Mouse (Mus musculus): Measurements from ENCODE around the gene Amz2.

The Amz2 gene

DNA sequence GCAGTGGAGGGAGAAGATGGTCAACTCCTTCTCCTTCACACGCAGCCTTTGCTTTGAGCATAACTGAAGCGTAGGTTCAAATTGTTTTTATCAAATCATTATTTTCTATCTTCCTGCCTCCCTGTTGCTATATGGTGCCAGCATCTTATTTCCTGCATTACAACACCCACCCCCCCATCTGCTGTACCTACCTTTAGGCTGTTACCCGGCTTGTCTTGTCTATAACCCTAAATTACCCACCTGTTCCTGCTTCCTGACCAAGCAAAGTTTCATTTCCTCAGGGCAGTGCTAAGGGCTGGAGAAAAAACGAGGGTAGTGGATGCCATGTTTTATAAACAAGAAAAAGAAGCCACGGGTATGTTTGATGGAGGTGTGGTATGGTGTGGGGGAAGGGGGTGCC lies 4.5 kb upstream of the Amz2 start:
- 83% methylated on average over 5 of the region's 5 CpGs for WGBS

DNA sequence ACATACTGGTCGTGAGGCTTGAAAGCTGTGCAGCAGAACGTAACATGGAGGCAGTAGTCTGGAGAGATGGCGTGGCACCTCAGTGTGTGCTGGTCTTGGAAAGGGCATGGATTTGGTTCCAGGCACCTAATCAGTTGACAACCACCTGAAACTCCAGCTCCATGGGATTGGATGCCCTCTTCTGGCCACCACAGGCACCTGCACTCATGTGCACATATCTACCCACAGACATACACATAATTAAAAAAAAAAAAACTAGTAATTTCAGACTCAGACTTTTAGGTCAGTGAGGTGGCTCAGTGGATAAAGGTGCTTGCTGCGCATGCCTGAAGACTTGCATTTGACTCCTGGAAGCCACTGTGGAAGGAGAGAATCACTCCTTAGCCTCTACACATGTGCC lies 3.5 kb upstream of the Amz2 start:
- 100% methylated on average over 4 of the region's 4 CpGs for WGBS

DNA sequence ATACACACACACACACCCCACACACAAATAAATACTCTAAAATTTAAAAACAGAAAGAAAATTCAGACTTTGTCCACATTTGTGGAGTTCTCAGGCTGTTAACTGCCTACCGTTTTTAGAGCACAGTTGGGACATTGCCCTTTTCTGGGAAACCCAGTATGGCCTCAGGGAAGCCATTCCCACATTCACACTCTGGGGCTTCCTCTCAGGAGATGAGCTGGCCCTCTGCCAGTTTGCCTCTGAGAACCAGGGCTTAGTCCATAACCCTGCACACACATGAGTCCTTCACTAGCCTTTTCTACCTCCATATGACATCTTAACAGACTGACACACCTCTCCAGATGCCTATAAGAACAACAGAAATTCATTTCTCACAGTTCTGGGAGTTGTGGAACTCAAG lies 2.5 kb upstream of the Amz2 start:
- 38% methylated on average over 1 of the region's 1 CpGs for WGBS

DNA sequence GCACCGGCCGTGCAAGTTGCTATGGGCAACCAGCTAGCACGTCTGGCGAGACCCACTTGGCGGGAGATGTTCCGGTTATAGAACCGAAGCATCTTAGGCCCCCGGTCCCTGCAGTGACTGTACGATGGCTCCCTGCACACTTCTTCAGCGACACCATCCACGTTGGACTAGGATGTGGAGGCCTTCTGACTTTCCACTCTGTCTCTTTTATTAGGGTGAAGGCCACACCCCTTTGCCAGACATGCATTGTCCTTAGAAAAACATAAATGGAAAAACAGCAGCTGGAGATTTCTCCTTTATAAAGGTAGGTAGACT lies 483 bp downstream of the Amz2 start:
- 2% methylated on average over 11 of the region's 11 CpGs for WGBS

DNA sequence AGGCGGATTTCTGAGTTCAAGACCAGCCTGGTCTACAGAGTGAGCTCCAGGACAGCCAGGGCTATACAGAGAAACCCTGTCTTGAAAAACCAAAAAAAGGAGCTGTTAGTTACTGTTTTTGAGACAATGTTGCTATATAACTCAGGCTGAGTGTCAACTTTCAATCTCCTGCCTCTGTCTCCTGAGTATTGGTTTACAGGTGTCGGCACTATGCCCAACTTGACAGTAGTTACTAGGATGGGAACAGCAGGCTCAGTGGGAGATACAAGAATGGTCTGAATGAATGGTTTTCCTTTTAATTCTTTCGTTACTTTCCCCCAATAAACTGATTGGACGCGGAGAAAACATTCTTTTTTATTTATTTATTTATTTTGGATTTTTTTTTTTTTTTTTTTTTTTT lies 1.6 kb downstream of the Amz2 start:
- WGBS: 99% methylated on average over 5 of the region's 5 CpGs

DNA sequence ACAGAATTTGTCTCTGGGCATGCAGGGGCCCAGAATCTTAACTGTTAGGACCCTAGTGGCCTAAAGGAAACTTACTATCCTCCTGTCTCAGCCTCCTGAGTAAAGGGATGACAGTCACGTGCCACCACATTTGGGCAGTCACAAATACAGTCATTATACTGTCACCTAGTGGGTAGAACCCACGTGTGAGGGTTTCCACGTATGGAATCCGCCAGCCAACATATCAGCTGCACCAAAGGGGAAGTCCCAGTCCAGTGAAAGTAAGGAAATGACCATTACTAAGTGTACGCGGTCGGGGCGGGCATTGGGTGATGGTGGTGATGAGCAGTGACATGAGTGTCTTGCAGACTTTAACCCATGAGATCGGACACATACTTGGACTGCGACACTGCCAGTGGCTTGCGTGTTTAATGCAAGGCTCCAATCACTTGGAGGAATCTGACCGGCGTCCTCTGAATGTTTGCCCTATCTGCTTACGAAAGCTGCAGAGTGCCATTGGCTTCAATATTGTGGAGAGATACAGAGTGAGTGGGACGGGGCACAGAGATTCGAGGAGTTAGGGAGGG lies 8.6 kb downstream of the Amz2 start:
- WGBS: 91% methylated on average over 16 of the region's 16 CpGs

DNA sequence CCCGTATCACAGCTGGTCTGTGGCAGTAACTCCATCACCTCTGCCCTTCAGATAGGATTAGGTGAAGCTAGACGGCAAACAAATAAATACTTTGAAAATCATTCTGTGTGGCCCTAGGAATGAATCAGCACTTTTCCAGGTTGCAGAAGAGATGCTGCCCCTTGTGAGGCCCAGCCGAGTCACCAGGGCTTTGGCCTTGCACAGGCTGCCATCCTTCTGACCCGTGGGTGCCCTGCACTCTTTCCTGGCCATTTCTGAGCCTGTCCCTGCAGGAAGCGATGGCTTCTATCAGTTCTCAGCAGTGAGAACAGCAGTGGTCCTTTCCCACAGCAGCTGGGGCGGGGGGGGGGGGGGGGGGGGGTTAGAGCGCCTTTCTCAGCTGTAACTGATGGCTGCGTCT lies 11.1 kb downstream of the Amz2 start:
- 69% methylated on average over 8 of the region's 8 CpGs for WGBS

DNA sequence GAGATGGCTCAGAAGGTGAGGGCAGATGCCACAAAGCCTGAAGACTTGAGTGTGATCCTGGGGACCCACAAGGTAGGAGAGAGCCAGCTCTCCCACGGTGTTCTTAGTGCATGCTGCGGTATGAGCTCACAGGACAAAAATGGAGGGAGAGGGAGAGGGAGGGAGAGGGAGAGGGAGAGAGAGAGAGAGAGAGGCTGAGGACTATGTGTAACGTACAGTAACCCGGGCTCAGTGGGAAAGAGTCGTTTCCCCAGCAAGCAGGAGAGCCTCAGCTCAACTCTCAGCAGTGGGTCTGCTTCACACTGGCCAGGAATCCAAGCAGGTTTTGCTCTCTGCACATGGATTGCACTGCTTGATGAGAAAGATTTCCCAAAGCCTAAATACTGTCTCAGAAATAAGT lies 13.5 kb downstream of the Amz2 start:
- 21% methylated on average over 5 of the region's 5 CpGs for WGBS

DNA sequence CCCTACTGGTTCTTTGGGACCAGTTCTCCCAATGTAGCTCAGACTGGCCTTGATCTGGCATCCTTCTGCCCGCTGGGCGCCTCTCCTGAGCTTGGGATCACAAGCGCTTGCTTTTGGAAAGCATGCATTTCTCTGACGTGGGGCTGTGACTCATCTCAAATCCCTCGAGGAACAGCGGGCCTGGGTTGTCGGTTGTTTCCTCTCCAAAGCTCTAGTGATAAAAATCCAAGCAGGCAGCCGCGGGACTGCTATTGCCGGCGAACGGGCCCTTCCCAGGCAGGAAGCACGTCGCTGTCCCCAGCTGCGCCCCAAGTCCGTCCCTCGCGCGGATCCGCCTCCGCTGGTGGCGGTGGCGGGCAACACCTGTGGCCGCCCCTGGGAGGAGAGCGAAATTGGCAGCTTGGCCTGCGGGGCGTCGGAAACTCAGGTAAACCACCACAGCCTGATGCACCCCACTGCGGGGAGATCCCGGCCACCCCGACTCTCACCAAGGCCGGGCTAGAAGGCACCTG lies 14.1 kb downstream of the Amz2 start:
- 2% methylated on average over 32 of the region's 32 CpGs for WGBS

DNA sequence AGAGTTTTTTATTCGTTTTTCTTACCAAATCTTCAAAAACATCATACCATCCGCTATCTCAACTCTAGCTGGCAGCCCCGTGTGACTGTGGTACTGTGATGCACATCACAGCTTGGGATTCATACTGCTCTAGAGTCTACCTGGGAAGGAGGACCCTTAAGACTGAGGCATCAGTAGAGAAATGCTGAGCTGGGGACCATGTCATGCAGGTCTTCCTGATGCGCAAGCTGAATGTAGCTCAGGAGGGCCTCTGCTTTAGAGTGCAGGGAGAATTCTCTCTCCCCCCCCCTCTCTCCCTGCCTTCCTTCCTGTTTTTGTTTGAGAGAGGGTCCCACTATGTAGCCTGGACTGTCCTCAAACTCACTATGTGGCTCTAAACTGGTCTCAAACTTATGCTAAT lies 14.9 kb downstream of the Amz2 start:
- 75% methylated on average over 4 of the region's 4 CpGs for WGBS

DNA sequence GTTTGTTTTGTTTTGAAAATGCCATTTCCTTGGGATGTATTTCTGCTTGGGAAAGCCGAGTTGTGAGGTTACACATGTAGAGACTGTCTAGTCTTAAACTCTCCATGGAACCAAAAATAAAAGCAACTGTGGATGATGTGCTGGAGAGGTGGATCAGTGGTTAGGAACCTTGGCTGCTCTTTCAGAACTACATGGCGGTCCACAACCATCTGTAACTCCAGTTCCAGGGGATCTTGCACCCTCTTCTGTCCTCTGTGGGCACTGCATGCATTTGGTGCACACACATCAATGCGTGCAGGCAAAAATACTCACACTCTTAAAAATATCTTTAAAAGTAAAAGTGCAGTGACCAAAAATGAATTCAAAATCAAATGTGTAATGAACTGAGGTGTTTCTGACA lies 15.4 kb downstream of the Amz2 start:
- 63% methylated on average over 3 of the region's 3 CpGs for WGBS

DNA sequence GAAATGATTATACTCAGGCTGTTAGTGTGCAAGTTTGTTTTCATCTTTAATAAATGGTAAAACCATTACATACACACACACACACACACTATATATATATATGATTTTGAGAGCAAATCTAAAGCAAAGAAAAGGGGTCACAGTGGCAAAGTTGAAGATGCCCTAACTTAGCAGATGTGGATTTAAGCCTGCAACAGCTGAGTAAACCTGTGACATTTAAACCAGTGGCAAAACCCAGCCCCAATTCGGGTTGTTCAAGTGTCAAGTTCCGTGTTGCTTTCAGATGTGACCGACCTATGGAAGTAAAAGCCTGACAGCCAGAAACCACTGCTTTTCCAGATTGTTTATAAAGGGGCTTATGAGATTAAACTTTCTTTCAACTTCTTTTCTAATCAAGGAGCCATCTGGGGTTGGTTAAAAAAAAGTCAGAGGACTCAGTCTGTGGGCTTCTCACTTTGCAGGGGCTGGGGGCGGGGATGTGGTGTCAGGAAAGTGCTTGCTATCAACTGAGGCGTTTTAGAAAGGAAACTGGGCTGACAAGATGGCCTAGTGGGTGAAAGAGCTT lies 16.5 kb downstream of the Amz2 start:
- 75% methylated on average over 5 of the region's 5 CpGs for WGBS

DNA sequence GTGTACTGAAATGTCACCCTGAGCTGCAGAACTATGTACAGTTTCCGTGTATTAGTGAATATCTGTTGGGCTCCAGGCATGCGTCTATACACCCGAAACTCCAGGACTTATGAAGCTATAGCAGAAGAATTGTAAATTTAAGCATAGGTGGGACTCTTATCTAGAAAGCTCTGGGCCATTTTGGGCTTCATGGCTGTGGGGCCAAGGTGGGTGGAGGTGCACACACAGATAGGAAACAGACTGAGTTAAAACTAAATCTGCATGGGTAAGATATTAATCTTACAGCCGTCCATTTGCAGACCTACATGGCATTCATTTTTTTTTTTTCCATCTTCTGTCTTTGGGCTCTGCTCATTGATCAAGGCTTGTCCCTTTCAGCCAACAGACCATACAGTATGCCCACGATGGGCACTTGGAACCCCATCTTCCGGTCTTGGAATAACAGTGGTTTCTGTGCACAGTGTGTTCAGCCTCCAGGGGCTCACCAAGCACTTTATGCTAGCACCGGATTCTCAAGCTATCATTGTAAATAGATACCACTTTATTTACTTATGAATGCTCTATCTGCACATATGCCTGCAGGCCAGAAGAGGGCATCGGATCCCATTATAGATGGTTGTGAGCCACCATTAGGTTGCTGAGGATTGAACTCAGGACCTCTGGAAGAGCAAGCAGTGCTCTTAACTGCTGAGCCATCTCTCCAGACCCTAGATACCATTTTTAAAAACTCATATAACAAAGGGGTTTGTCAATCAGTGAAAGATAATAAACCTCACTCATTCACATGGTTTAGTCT lies 17.9 kb downstream of the Amz2 start:
- WGBS: 93% methylated on average over 8 of the region's 8 CpGs

DNA sequence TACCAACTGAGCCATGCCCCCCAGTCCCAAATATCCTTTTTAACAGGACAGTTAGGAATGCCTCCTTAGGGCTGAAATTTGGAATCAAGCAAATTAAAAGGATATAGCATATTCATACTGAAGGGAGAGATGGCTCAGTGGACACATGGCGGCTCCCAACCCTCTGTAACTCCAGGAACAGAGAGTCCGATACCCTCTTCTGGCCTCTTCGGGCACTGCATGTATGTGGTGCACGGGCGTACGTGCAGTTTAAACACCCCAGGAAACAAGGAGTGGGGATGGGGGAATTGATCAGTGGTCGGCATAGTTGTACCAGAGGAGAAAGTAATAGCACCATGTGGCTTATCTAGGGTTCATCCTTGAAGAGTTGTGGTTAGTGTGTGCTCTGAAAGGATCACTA lies 18.9 kb downstream of the Amz2 start:
- 62% methylated on average over 7 of the region's 7 CpGs for WGBS

DNA sequence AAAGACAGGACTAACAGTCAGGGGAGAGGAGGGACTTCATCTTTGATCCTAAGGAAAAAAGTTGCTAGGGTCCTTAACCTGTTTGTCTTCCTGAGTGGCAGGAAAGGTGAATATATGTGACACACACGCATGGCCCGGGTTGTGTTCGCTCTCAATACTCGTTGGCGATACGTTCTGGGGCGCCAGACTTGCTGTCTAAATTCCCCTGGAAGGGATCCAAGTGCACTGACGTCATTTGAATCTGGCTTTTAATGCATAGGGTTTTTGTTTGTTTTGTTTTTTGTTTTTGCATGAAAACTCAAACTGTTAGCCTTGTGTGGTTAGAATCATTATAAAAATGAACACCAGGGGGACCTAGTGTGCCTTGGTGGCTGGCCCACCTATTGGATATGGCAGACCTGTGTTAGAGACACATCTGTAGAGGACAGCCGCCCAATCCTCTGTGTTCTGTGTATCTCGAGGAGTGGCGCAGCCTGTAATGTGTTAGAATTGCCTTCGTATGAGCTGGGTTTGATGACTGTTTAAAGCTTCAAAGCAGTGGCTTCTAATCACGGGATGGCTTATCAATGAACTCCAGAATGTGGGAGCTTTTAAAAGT lies 19.8 kb downstream of the Amz2 start:
- 35% methylated on average over 13 of the region's 13 CpGs for WGBS

DNA sequence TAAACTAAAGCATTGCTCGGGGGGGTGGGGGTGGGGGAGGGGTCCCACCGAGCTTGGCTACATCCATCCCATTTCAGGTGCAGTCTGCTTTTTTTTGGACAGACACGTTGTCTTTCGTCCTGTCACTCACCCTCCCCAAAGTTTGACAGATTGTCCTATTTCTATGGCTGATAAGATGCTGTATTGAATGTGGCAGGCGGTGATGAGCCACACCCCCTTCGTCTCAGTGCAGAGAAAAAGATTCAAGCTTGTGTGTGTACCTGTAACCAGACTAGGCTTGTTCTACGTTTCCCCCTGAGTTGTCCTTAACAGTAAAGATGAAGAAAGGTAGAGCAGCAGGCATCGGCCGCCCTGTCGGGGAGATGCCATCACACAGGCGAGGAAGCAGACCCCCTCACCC lies 25.4 kb downstream of the Amz2 start:
- 85% methylated on average over 11 of the region's 11 CpGs for WGBS

DNA sequence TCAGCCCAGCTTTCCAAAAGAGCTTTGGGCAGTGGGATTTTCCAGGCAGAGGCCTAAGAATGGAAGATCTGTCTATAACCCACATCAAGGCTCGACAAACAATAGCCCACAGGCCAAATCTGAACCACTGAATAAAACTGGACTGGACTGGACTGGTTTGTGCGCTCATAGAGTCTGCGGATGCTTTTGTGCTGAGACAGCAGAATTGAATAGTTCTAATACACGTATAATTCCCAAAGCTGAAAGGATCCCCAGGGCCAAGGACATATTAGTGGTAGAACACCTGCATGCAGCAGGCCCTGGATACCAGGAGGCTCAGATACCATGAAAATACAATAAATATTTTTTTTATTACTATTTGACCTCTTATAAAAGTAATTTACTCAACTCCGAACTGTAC lies 30.5 kb downstream of the Amz2 start:
- 83% methylated on average over 5 of the region's 5 CpGs for WGBS

DNA sequence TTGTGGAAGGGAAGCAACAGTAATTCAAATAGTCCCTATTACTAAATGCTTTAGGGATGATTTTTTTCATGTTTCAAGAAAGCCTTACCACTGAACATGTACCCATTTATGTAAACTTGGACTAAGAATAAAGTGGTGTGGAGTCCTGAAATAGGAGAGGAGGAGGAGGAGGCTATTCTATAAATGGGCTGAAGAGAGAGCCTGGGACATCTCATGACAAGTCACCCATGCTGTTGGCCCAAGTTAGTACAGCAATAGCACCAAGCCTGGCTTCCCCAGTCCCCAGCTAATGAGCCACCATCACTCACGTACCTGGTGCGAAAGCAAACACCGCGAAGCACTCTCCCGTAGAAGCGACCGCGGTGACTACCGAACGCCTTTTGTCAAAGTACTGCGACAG lies 32.4 kb downstream of the Amz2 start:
- 84% methylated on average over 11 of the region's 11 CpGs for WGBS

DNA sequence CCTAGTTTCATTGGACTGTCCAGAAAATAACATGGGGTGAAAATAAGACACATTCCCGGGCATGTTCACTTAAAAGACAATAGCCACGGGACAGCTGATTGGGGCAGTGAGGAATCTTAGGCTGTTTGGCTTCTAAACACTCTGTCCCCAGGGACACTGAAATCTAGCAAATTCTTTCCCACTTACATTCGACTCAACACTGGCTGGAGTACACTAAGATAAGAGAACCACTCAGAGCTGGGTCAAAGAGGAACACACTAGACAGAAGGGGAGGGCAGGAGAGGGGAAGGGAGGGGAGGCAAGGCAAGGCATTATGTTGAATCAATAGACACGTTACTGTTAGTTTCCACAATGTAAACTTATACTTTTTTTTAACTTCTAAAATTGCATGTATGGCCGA lies 34.8 kb downstream of the Amz2 start:
- WGBS: 73% methylated on average over 5 of the region's 5 CpGs

DNA sequence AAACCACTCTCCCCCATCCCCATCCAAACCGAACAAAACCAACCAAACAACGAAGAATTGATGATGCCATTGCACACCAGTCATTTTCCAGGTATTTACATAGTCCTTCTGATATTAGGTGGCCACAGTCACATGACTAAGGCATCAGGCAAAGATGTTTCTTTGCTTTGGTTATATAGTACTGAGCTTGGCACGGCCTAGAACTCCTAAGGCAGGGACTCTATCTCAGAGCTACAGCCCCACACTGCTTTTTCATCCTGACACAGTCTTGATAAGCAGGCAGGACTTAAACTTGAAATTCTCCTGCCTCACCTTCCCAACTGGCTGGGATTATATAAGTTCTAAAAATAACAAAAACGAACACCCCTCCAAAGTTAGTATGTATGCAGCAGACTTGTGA lies 39.3 kb downstream of the Amz2 start:
- WGBS: 84% methylated on average over 4 of the region's 4 CpGs

DNA sequence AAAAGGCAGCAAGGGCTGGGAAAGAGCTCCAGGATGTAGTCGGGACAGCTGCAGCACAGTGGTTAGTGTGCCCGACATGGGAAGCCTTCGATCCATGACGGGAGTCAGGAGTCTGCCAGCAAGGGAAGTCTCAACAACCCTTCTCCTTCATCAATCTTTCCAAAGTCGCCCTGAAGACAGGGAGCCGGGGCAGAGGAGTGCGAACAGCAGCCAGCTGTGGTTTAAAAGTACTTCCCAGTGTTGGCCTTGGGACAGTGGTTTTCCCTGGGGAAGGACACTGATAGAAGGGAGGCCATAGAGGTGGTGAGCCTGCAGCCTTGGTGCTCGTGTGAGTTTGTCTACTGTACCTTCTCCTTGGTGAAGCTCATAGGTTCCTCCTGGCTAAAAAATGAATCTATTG lies 41.2 kb downstream of the Amz2 start:
- WGBS: 85% methylated on average over 8 of the region's 8 CpGs

DNA sequence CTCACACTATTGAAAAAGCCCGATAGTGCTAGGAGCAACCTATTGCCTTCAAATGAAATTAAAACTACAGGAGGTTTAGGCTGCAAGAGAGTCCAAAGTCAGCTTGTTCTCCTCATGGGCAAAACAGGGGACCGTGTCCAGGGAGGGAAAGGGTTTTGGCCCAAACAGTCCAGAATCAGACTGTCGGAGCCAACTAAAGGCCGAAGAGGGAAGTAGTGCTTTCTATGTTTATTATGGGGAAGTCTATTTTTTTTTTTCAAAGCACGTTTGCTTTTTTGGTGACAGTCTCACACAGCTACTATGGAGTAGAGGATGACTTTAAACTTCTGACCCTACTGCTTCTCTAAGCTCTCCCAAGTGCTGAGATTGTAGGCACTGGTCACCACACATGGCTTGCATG lies 42.4 kb downstream of the Amz2 start:
- 57% methylated on average over 5 of the region's 5 CpGs for WGBS

DNA sequence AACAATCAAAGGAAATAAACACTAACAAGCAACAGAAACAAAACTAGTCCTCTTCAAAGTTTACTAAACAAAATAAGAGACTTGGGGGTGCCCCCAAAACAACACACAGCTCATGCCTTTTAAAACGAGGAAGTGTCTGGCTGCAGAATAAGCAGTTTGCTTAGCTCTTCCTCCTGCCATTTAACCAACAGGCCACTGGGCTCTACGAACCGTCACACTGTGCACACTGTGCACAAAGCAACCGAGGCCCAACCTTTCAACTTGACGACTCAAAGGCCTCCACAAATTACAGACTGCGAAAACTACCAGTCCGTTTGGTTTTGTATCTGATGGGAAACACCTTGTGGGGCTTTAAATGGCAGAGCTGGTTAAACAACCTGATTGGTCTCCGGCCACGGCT lies 44.4 kb downstream of the Amz2 start:
- WGBS: 80% methylated on average over 9 of the region's 9 CpGs
